Comparison of ENCODE assay signal across 13 mouse cellular contexts in the genomic region with DNA sequence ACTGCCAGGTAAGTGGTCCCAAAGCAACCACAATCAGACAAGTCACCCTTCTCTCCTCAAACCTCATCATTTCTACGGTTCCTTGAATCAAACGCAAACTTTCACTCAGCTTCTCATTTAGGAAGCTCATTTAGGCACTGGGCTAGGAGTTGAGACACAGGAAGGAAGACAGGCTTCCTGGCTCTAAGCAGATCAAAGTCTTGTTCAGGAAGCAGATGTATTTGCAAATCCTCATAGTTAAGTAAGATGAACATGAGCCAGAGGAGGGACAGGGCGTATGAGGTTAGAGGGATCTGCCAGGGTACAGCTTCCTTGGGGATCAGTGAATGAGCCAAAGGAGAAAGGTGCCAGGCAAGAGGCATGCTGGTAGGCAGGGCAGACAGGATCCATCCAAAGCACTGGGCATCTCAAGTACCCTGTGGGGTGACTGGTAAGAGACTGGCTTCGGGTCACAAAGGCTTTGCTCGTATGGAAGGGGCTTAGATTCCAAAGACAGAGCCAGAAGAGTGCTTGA. TPM values are rescaled to one million over a fixed set of nuclear protein-coding genes. Genes with fewer than 3 reads are reported as not detected.
A peak's percentile ranks its signal among the peaks of the same experiment; 100 is the strongest.
DNase-seq lines count a peak whose midpoint lies in the region; ATAC-seq lines count a peak whose summit lies in the region.
"Had no signal": no experiment of that assay in that cellular context is flagged by ENCODE, and none has a peak within 500 bp of the region (broad histone marks: within the 10 kb centered on the region; RNA-seq: fewer than 3 reads in every experiment).

No protein-coding gene starts in this region.

- peak; percentile 41 for DNase-seq in gastrocnemius, postnatal 25 days
- DNase-seq in gastrocnemius, postnatal 4 days (ENCODE audit: low spot score in 2 of 2) = no peak
- peak; percentile 12 for DNase-seq in thymus, postnatal 14 days
- no peak for DNase-seq in thymus, postnatal 4 days
- DNase-seq in lung, postnatal 10 days = peak; percentile 40
- DNase-seq in thymus, postnatal 25 days = peak; percentile 20
- no peak for DNase-seq in heart, postnatal 4 days
- DNase-seq: cerebellum, adult 11-12 months; kidney, postnatal 25 days; left cerebral cortex, postnatal 4 days; liver, embryonic 13.5 days had no signal

- ATAC-seq in erythroblast, adult 5-6 weeks (replicated peaks; ENCODE audit: low FRiP score, poor library complexity, severe bottlenecking) = no peak
- ATAC-seq: forebrain, embryonic 13.5 days had no signal

RNA-seq across cellular contexts. Expression of a gene that starts 38.1 kb away (rescaled TPM):
- under 1 TPM; 0.64 to 0.80 TPM for total RNA-seq in gastrocnemius, postnatal 25 days (2021)
- under 1 TPM; 0.39 to 0.47 TPM for total RNA-seq in gastrocnemius, postnatal 4 days (2021)
- total RNA-seq in heart, postnatal 4 days (2021) = not detected
- total RNA-seq in erythroblast, adult 5-6 weeks (2015; ENCODE audit: low replicate concordance) = 0.58 TPM in 1 of 2 replicates, not detected in the other
- total RNA-seq in erythroblast, adult 5-6 weeks (2017; ENCODE audit: low replicate concordance) = 0.98 TPM in 1 of 2 replicates, not detected in the other

Comparison
In these comparisons a context has a peak if more than half of its experiments do, and no peak if none do; other contexts are left out.
1. DNase-seq: peak in gastrocnemius, postnatal 25 days (single experiment), thymus, postnatal 14 days (single experiment), lung, postnatal 10 days (single experiment) and thymus, postnatal 25 days (single experiment); none in gastrocnemius, postnatal 4 days (0 of 2), thymus, postnatal 4 days (single experiment) and heart, postnatal 4 days (single experiment).